Mouse (Mus musculus): ENCODE measurements at regions not wholly inside any gene's neighbourhood (a gene's known extent, or its start where the extent isn't known, plus 50 kb on each side); places are given as distances from the start of the nearest gene placed in this dataset.

DNA sequence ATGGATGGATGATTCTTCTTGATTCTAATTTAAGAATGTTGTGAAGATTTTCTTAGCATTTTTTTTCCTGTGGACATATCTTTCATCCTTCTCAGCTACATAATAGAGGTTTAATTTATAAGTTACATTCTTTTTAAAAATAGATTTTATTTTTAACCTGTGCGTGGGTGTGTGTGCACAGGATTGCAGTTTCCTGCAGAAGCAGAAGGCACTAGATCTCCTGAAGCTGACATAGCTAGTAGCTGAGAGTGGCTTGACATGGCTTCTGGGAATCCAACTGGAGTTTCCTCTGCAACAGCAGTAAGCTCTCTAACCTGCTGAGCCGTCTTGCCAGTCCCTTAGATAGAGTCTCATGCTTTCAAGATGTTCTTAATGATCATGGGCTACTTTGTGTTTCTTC, 377.5 kb downstream of the Lrriq3 start:
- H3K9ac ChIP-seq: no peak overlapping the region
- no peak overlapping the region for H3K4me2 ChIP-seq
- no peak overlapping the region for H3K27ac ChIP-seq (ENCODE audit: poor library complexity, severe bottlenecking)
- 68% methylated on average over 2 of the region's 2 CpGs for WGBS
- no peaks in the 10 kb centered on the region for H3K36me3 ChIP-seq
- H3K27me3 ChIP-seq (replicated peaks): no peaks in the 10 kb centered on the region
- H3K4me1 ChIP-seq (replicated peaks): no peaks in the 10 kb centered on the region
- no peak for ATAC-seq (ENCODE audit: insufficient number of reproducible peaks, low FRiP score)
- no peak overlapping the region for H3K4me3 ChIP-seq
- H3K9me3 ChIP-seq (replicated peaks): no peaks in the 10 kb centered on the region

DNA sequence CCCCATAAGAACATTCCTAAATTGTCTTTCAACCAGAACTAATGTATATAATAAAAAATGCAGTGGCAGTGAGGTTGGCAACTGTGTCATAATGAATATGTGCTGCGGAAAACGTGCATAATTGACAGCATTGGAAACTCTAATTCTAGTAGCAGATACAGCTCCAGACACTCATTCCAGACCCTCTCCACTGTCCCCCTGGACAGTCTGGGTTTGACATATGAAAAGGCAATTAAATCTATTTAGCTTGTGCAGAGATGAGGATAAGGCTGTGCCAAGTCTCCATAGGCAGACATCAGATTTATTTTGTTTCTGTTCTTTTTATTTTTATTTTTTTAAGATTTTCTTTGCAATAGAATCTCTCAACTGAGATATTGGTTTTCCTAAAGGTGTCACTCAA, 392.3 kb downstream of the Lrriq3 start:
- WGBS: 81% methylated on average over 2 of the region's 2 CpGs
- no peak for ATAC-seq (ENCODE audit: insufficient number of reproducible peaks, low FRiP score)
- Histone ChIP-seq H3K36me3 (no peaks in the 10 kb centered on the region), H3K4me3 (no peak overlapping the region), H3K9me3 (replicated peaks) (no peaks in the 10 kb centered on the region), H3K27me3 (replicated peaks) (no peaks in the 10 kb centered on the region), H3K4me2 (no peak overlapping the region), H3K9ac (no peak overlapping the region), H3K27ac (ENCODE audit: poor library complexity, severe bottlenecking) (no peak overlapping the region), H3K4me1 (replicated peaks) (no peaks in the 10 kb centered on the region)

DNA sequence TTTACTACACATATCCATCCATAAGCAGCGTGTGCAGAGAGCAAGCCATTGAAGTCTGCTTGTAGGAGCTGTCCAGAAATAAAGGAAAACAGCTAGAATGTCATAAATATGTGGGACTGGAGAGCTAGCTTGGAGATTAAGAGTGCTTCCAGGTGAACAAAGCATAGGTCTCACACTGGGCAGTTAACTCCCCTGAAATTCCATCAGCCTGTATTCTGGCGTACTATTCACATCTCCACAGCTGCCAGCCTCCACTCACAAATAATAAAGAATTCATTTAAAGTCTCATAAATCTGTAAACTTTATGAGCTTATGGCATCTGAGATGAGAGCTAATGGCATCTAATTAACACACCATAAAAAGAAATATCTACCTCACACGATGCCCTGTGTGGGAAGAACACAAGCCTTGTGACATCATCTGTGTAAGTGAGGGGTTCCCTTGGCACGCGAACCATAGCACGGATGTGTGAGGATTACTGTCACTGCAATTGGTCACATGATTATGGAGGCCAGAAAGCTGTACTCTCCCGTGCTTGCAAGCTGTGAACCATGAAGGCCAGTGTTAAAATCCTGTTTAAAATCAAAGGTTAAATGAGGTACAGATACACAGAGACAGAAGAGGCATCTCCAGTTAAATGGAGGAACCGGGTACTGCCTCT, 394.8 kb downstream of the Lrriq3 start:
- H3K9me3 ChIP-seq (replicated peaks): no peaks in the 10 kb centered on the region
- H3K4me2 ChIP-seq: no peak overlapping the region
- no peaks in the 10 kb centered on the region for H3K27me3 ChIP-seq (replicated peaks)
- no peaks in the 10 kb centered on the region for H3K4me1 ChIP-seq (replicated peaks)
- H3K36me3 ChIP-seq: no peaks in the 10 kb centered on the region
- no peak overlapping the region for H3K4me3 ChIP-seq
- WGBS: 73% methylated on average over 8 of the region's 8 CpGs
- no peak overlapping the region for H3K27ac ChIP-seq (ENCODE audit: poor library complexity, severe bottlenecking)
- no peak for ATAC-seq (ENCODE audit: insufficient number of reproducible peaks, low FRiP score)
- H3K9ac ChIP-seq: no peak overlapping the region

DNA sequence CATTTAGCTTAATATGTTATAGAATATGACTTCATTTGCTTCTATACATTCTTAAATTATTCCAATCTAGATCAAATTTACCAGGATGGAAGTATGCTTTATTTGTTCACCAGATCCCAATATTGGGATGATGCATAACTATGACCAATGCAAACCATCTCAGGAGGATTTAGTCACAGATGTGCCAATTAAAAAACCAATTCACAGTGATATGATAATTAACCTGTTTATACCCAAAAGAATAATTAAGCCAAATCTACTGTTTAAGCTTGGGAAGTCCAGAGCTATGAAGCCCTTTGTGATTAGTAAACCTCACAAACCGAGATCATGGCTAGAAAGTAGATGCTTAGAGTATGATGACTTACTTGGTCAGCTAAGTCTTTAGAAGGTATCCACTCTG, 397.4 kb downstream of the Lrriq3 start:
- WGBS: 54% methylated on average over 1 of the region's 1 CpGs
- H3K27me3 ChIP-seq (replicated peaks): no peaks in the 10 kb centered on the region
- no peaks in the 10 kb centered on the region for H3K4me1 ChIP-seq (replicated peaks)
- H3K9me3 ChIP-seq (replicated peaks): no peaks in the 10 kb centered on the region
- no peaks in the 10 kb centered on the region for H3K36me3 ChIP-seq
- H3K9ac ChIP-seq: no peak overlapping the region
- no peak overlapping the region for H3K27ac ChIP-seq (ENCODE audit: poor library complexity, severe bottlenecking)
- H3K4me3 ChIP-seq: no peak overlapping the region
- no peak overlapping the region for H3K4me2 ChIP-seq
- ATAC-seq (ENCODE audit: insufficient number of reproducible peaks, low FRiP score): no peak

DNA sequence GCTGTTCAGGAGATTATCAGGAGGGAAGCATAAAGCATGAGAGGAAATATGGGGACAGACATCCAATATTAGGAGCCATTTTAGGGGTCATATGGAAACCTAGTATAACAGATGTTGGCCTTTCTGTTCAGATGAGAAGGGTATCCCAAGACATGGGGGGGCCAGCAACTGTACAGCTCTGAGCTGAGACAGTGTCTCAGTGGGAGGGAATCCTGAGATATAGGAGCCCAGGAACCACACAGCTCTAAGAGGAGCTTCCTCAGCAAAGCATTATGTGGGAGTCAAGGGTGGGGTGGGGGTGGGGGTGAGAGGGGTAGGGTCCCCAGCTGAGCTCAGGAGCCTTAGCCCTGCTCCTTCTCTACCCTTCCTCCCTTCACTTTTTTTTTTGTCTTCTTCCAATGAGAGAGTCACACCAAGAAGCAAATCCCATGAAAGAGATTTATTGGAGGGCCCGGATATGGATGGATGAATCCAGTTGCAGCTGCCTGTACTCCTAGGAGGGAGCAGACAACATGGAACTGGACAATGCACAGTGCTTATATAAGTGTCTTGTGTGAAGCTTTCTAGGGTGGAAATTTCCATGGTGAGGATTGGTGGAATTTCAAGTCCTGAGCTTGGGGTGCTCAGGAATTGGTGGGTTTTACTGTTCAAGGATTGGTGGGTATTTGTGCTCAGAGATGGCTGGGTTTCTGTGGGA, 417.1 kb downstream of the Lrriq3 start:
- H3K4me3 ChIP-seq: no peak overlapping the region
- no peak for ATAC-seq (ENCODE audit: insufficient number of reproducible peaks, low FRiP score)
- no peaks in the 10 kb centered on the region for H3K36me3 ChIP-seq
- no peak overlapping the region for H3K9ac ChIP-seq
- H3K27me3 ChIP-seq (replicated peaks): no peaks in the 10 kb centered on the region
- H3K4me2 ChIP-seq: no peak overlapping the region
- 85% methylated on average over 1 of the region's 1 CpGs for WGBS
- no peaks in the 10 kb centered on the region for H3K9me3 ChIP-seq (replicated peaks)
- H3K4me1 ChIP-seq (replicated peaks): no peaks in the 10 kb centered on the region
- H3K27ac ChIP-seq (ENCODE audit: poor library complexity, severe bottlenecking): no peak overlapping the region

DNA sequence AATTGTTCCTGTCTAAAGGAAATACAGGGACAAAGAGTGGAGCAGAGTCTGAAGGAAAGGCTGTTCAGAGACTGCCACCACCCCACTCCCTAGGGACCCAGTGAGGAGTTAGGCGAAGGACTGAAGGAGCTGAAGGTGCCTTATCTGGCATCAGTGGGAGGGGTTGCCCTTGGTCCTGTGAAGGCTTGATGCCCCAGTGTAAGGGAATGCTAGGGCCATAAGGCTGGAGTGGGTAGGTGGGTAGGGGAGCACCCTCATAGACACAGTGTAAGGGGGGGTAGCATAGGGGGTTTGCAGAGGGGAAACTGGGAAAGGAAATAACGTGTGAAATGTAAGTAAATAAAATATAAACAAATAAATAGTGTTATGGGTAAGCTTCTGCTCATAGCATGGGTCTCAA, 420.7 kb downstream of the Lrriq3 start:
- no peak overlapping the region for H3K27ac ChIP-seq (ENCODE audit: poor library complexity, severe bottlenecking)
- no peak for ATAC-seq (ENCODE audit: insufficient number of reproducible peaks, low FRiP score)
- no peaks in the 10 kb centered on the region for H3K4me1 ChIP-seq (replicated peaks)
- 66% methylated on average over 2 of the region's 2 CpGs for WGBS
- no peak overlapping the region for H3K4me2 ChIP-seq
- no peaks in the 10 kb centered on the region for H3K36me3 ChIP-seq
- no peak overlapping the region for H3K4me3 ChIP-seq
- H3K27me3 ChIP-seq (replicated peaks): no peaks in the 10 kb centered on the region
- no peaks in the 10 kb centered on the region for H3K9me3 ChIP-seq (replicated peaks)
- no peak overlapping the region for H3K9ac ChIP-seq

DNA sequence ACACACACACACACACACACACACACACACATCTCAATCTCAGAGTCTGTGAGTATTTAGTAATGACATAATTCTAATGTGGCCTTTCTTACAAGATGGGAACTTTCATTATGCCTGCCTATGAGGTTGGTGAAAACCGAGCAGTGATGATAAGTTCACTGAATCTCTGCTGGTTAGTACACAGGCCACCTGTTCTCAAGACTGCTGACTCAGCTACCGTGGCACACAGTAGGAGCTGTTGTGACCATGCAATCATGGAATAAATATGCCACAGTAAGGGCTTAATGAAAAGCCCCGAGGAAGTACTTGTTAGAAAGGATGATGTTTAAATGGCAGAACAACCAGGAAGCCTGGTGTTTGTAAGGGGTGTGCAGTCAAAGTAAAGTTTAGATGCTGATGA, 436.1 kb downstream of the Lrriq3 start:
- no peak for ATAC-seq (ENCODE audit: insufficient number of reproducible peaks, low FRiP score)
- H3K9me3 ChIP-seq (replicated peaks): no peaks in the 10 kb centered on the region
- no peaks in the 10 kb centered on the region for H3K4me1 ChIP-seq (replicated peaks)
- no peak overlapping the region for H3K9ac ChIP-seq
- H3K4me2 ChIP-seq: no peak overlapping the region
- no peaks in the 10 kb centered on the region for H3K27me3 ChIP-seq (replicated peaks)
- H3K27ac ChIP-seq (ENCODE audit: poor library complexity, severe bottlenecking): no peak overlapping the region
- no peaks in the 10 kb centered on the region for H3K36me3 ChIP-seq
- WGBS: 77% methylated on average over 3 of the region's 3 CpGs
- H3K4me3 ChIP-seq: no peak overlapping the region

DNA sequence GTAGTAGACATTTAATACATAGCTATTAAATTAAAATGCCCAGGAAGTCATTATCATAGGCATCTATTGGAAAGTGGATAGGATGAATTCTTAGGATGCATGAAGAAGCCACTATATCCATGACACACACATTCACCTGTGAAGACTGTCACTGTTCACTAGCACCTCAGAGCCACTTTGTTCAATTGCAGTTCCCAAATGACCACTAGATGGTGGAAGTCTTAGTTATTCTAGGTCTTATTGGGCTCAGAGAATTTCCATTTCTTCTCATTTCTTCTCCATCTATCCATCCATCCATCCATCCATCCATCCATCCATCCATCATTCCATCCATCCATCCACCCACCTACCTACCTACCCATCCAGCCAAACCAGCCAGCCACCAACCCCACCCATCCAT, 437.6 kb downstream of the Lrriq3 start:
- Histone ChIP-seq H3K27ac (ENCODE audit: poor library complexity, severe bottlenecking) (no peak overlapping the region), H3K4me3 (no peak overlapping the region), H3K4me2 (no peak overlapping the region), H3K36me3 (no peaks in the 10 kb centered on the region), H3K9me3 (replicated peaks) (no peaks in the 10 kb centered on the region), H3K9ac (no peak overlapping the region), H3K27me3 (replicated peaks) (no peaks in the 10 kb centered on the region), H3K4me1 (replicated peaks) (no peaks in the 10 kb centered on the region)
- ATAC-seq (ENCODE audit: insufficient number of reproducible peaks, low FRiP score): no peak

DNA sequence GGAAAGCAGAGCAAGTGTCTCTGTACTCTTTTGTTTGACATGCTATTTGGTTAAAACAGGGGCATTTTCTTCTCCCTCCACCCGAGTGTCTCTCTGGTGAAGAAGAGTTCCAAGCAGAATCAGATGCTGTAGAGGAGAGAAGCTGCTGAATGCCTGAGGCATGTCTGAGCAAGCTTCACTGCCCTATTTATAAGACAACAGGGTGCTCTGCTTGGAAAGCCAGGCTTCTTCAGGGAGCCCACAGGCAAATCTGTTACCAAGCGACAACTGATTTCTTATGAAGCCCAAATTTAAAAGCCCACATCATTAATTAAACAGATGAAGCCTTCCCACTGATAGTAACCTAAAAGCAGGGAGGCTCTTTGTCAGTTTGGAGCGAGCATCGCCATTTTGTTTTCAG, 438.8 kb downstream of the Lrriq3 start:
- Histone ChIP-seq H3K9me3 (replicated peaks) (no peaks in the 10 kb centered on the region), H3K27me3 (replicated peaks) (no peaks in the 10 kb centered on the region), H3K36me3 (no peaks in the 10 kb centered on the region), H3K4me3 (no peak overlapping the region), H3K27ac (ENCODE audit: poor library complexity, severe bottlenecking) (no peak overlapping the region), H3K4me1 (replicated peaks) (no peaks in the 10 kb centered on the region), H3K4me2 (no peak overlapping the region), H3K9ac (no peak overlapping the region)
- no peak for ATAC-seq (ENCODE audit: insufficient number of reproducible peaks, low FRiP score)
- 74% methylated on average over 4 of the region's 4 CpGs for WGBS

DNA sequence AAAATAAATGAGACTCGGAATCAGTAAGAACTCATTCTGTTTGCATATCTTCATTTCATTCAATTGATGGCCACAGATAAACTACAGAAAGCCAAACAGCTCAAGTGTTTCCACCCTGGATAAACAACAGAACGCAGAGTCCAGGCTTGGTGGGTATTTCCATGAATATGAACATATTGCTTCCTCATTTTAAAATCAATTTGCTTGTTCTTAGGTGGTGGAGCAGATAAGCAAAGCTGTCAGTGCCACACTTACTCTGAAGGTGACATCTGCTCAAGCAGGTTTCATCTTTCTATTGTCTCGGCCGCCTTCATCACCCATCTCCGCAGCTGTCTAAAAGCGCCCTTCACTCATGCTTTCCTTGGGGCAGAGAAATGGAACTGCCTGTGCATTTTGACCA, 455.0 kb downstream of the Lrriq3 start:
- H3K27me3 ChIP-seq (replicated peaks): no peaks in the 10 kb centered on the region
- no peak overlapping the region for H3K9ac ChIP-seq
- no peaks in the 10 kb centered on the region for H3K36me3 ChIP-seq
- H3K4me1 ChIP-seq (replicated peaks): no peaks in the 10 kb centered on the region
- no peak overlapping the region for H3K4me3 ChIP-seq
- no peak overlapping the region for H3K4me2 ChIP-seq
- no peak for ATAC-seq (ENCODE audit: insufficient number of reproducible peaks, low FRiP score)
- H3K27ac ChIP-seq (ENCODE audit: poor library complexity, severe bottlenecking): no peak overlapping the region
- WGBS: 82% methylated on average over 6 of the region's 6 CpGs
- H3K9me3 ChIP-seq (replicated peaks): no peaks in the 10 kb centered on the region

DNA sequence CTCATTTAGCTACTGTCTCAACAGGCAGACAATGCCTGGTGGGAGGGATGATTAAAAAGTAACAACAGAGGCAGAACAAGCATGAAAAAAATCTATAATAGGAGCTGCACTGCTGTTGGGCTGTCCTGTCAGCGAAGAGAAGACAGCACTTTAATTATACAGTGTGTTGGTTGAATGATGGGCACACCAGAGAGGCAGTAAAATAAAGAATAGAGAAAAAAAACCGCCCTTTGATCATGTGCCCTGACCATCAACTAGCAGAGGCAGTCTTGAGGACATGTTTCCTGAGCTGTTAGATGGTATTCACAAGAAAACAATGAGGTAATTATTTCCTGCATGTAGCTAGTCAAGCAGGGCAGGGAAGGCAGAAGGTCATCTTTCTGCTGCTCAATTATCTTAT, 483.9 kb downstream of the Lrriq3 start:
- no peaks in the 10 kb centered on the region for H3K9me3 ChIP-seq (replicated peaks)
- no peak overlapping the region for H3K27ac ChIP-seq (ENCODE audit: poor library complexity, severe bottlenecking)
- no peaks in the 10 kb centered on the region for H3K27me3 ChIP-seq (replicated peaks)
- H3K4me3 ChIP-seq: no peak overlapping the region
- WGBS: 45% methylated on average over 2 of the region's 2 CpGs
- H3K9ac ChIP-seq: no peak overlapping the region
- no peak overlapping the region for H3K4me2 ChIP-seq
- no peaks in the 10 kb centered on the region for H3K36me3 ChIP-seq
- H3K4me1 ChIP-seq (replicated peaks): no peaks in the 10 kb centered on the region
- no peak for ATAC-seq (ENCODE audit: insufficient number of reproducible peaks, low FRiP score)

DNA sequence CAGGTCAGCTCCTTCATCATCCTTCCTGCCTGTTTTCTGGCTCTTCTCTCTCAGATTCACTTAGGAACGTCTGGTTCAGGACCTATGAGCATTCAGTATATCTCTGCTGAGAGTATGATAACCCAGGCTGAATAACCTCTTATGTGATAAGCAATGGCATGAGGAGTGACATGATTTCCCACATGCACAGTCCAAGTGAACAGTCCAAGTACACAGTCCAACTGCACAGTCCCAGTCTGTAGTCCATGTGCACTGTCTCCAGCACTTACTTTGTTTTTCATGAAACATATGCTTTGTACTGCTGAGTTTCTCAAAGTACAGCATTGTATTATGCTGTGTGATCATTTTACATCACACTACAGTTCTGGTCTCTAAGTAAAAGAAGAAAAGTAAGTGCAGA, 510.8 kb downstream of the Lrriq3 start:
- Histone ChIP-seq H3K9ac (no peak overlapping the region), H3K36me3 (no peaks in the 10 kb centered on the region), H3K4me3 (no peak overlapping the region), H3K27ac (ENCODE audit: poor library complexity, severe bottlenecking) (no peak overlapping the region), H3K4me2 (no peak overlapping the region), H3K9me3 (replicated peaks) (no peaks in the 10 kb centered on the region), H3K27me3 (replicated peaks) (no peaks in the 10 kb centered on the region), H3K4me1 (replicated peaks) (no peaks in the 10 kb centered on the region)
- ATAC-seq (ENCODE audit: insufficient number of reproducible peaks, low FRiP score): no peak
- 15% methylated on average over 1 of the region's 1 CpGs for WGBS

All from heart, embryonic 12.5 days (tissue).